Mouse (Mus musculus) 3T3-L1 (cell line): ENCODE measurements around the gene Cnot6.

Experiments
- DNase-seq: peaks from one replicate; pipeline ENCODE4 v3.0.0-alpha.2; 2015; ENCODE audit warnings: low read depth, low spot score

Gene Cnot6

DNA sequence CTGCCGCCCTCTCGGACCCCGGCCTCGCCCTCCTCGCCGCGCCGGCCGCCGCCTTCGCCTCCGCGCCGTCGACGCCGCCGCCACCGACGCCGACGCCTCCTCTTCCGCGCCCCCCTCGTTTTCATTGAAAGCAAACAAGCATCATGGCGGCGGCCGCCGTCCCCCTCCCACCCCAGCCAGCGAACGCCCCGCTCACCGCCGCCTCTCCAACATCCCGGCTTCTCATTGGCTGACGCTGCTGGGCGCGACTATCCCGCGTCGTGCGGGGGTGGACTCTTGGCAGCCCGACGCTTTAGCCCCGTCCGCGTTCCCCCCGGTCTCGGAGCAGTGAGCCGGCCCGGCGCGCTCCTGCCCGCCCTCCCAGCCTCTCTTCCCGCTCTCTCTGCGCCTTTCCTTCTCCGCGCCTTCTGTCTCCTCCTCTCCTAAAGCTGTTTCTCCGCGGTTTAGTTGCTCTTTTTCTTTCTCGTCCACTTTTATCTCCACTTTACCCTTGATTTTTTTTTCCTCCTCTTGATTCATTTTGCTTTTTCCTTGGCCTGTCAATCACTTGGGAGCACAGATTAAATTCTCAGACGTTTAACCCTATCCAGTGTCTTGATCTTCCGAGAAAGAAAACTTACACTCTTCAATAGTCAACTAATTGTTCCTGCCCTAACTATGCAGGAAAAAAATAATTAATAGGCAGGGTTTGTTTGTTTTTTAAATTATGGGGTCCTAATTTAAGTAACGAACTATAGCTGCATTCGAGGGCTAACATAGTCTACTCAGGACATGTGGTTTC lies at the start of gene Cnot6:
Gene Cnot6 (minus strand): TSS at position 169 of the 781 bp plus-strand sequence.
- peak; percentile 95 for DNase-seq

DNA sequence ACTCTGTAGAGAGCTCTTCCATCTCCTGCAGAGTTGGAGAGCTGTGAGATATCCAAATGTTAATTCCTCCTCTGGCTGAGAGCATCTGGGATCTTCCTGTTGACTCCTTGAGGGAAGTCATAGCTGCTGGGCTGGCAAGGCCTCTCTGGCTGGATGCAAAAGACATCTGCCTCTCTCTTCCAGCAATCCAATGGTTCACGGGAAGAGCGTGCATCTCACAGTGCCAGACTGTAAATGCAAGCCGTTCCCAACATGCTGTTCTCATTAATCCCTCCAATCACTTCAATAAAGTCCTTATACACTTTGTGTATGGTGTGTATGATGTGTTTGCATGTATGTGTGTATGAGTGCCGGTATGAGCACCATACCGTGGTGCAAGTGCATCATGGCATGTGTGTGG lies 48.6 kb upstream of the Cnot6 start:
- DNase-seq, result no peak

GRCm38 (mm10) chr11:49758096-49758495 lies 45.6 kb upstream of the Cnot6 start:
- DNase-seq, result peak; percentile 60

- peak; percentile 9 for DNase-seq
Measured at GRCm38 (mm10) chr11:49754958-49755665, 42.6 kb upstream of the Cnot6 start.

DNA sequence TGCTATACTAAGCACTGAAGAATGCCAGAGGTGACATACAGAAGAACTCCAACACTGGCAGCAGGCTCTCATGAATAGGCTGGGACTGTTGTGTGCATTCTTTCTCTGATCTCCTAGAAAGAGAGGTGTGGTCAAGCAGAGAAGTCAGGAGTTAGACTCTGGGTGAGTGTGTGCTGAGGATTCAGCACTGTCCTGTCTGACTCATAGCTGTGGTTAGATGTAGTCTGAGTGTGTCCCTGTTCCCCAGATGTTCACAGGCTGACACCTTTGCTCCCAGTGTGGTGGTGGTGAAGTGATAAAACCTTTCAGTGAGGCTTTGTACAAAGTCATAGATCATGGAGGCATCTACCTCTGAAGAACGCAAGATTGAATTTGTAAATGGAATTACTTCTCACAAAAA lies 34.2 kb upstream of the Cnot6 start:
- peak; percentile 54 for DNase-seq

DNA sequence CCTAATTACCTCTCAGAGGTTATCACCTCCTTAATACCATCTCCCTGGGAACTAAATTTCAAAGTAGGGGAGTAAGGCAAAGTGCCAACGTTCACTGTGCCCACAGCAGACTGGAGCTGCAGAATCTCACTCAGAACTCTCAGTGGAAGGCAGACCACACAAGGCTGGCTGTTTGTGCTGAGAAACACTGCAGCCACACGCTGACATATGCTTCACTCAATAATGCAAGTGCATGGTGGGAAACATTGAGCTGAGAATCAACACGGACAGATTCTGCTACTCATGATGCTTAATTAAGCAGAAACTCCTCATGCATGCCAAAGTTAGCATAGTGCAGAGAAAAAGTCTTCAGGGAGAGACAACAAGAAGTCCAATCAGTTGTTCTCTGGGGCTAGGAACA lies 33.3 kb upstream of the Cnot6 start:
- DNase-seq, result no peak

DNA sequence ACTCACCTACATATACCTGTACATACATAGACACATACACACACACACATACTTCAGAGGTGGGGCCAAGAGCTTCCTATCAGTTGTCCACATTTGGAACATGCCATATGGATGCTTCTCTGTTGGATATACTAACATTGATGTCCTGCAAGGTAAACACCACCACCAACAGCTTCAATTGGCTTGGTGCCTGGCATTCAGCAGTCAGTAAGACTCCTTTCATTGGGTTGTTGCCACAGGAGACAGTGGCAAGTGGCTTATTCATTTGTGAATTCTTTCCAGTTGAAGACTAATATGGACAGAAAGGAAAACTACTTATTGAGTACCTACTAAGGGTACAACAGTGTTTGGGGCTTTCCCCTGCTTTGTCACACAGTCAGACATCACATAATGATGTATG lies 32.5 kb upstream of the Cnot6 start:
- no peak for DNase-seq

DNA sequence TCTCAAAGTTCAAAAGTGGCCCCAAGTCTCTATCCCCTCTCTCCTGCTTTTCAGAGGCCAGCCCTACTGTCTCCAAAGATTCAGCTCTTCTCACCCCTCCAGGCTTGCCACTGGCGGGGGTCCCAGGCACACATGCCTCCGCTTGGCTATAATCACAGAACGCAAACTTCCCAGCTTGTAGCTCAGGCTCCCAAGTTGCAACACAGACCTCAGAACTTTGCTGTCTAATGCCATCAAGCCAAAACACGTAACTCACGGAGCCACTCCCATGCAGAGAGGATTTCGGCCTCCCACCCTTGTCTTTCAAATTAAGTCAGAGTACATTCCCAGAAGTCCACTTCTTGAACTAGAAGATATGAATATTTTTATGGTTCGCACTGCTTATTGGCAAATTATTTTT lies 31.1 kb upstream of the Cnot6 start:
- no peak for DNase-seq

GRCm38 (mm10) chr11:49742248-49742647 lies 29.7 kb upstream of the Cnot6 start:
- DNase-seq, result no peak

GRCm38 (mm10) chr11:49739776-49740175 lies 27.3 kb upstream of the Cnot6 start:
- no peak for DNase-seq

DNA sequence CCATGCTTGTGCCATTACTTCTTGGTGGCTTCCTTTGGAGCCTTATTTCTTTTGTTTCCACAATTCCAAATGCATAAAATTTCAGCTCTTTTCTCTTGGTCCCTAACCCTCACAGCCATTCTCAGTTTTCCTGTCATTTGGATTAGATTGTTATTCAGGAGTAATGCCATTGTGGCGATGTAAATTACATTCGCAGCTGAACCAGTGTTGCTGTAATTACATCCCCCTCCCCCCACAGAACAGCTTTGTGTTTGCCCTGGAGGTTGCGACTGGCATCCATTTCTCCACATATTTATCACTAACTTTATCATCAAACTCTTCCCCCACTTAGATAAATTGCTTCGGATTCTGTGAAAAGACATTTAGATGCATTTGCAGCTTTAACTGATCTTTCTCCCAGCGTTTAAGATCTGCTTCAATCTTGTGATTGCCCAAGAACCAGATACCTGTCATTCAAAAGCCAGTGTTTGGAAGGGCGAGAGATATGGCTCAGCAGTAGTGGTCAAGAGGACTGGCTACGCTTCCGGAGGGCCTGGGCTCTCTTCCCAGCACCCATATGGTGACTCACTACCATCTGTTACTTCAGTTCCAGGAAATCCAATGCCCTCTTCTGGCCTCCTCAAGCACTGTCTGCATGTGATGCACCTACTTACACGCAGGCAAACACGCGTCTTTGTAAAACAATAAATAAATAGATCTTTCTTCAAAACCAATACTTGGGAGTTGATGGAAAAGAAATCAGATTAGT lies 26.3 kb upstream of the Cnot6 start:
- peak; percentile 36 for DNase-seq

DNA sequence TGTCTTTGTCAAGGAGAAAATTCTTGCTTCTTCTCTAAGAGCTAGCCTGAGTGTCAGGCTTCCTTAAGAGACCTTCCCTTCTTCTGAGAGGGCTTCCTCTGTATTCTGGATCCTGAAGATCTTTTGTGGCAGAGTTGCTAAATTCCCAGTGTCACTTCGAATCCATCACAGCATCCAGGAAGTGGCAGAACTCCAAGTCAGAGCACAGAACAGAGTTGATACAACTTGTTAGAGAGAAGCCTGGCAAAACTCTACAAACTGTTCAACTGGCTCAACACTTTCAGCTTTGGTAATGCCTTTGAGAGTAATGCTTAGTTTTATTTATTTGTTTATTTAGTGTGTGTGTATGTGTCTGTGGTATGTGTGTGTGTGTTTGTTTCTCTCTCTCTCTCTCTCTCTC lies 25.1 kb upstream of the Cnot6 start:
- DNase-seq, result peak; percentile 20

DNA sequence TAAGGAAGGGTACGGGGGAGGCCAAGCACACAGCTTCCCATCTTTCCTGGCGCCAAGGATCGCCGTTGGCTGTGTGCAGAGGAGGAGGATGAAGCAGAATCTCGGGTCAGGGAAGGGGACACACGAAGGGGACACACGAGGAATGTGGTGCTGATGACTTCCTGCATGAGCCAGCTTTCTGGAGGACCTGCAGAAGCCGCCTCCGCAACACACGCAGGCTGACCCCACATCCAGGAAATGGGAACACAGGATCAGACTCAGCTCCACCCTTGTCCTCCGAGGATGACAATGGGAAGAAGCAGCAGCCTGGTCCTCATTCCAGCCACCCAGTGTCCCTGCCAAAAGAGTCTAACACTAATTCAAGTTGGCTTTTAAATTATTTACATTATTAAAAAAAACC lies 22.2 kb upstream of the Cnot6 start:
- no peak for DNase-seq

DNA sequence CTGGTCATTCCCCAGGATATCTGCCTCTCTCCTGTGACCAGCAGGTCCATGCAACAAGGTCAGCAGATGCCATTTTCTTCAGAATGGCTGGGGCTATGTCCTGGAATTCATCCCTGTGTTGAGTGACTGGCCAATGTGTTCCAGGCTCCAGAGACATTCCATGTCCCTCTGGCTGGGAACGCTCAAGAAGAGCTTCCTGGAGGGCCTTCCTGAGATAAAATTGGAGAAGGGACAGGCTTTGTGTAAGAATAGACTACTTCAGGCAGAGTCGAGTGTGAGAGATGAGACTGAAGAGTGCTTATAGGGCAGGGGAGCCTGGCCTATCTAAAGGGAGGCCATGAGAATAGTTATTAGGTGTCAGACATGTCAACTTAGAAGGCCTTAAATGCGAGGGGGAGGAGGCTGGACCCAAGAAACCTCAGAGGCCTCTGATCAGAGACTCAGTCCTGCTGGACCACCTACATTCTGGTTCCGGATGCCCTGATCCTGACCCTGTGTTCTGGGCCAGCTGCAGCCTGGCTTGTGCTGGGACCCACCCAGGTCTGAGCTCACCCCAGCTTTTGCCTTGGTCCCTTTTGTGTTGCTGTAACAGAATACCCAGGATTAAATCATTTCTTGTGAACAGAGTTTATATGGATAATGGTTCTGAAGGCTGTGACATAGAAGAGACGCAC lies 17.9 kb upstream of the Cnot6 start:
- DNase-seq, result no peak

DNA sequence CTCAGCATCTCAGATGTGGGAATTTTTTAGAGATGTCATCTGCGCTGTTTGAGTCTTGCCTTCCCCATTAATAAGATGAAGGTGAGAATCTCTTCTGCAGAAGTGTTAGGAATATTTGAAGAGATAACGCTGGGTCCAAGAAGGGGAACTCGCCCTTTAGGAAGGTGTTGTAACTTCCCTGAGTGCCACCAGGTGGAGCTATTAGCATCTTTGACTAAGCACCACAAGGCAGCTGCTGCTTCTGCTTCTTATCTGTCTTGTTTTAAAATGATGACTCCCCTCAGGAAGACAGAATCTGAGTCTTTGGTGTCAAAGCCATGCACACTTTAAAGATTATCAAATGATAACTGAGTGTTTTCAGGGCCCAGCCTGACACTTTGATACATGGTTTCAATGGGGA lies 15.4 kb upstream of the Cnot6 start:
- DNase-seq, result peak; percentile 74

DNA sequence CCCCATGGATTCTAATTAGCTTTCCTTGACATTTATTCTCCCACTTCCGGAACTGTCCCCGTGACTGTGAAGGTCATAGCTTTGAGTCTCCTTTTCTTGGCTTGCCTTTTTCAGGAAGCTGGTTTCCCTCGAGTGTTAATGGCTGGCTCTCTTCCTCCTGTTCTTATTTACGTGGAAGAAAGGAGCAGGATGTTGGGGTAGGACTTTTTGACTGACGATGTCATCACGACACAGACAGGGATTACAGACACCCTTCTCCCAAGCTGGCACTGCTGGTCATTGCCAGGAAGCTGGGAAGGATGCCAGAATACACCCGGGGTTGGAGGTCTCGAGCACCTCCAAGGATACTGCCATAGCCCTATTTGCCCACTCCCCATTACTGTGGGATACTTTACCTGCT lies 14.3 kb upstream of the Cnot6 start:
- DNase-seq, result no peak

- no peak for DNase-seq
Measured at GRCm38 (mm10) chr11:49724676-49725075, 12.2 kb upstream of the Cnot6 start.

DNA sequence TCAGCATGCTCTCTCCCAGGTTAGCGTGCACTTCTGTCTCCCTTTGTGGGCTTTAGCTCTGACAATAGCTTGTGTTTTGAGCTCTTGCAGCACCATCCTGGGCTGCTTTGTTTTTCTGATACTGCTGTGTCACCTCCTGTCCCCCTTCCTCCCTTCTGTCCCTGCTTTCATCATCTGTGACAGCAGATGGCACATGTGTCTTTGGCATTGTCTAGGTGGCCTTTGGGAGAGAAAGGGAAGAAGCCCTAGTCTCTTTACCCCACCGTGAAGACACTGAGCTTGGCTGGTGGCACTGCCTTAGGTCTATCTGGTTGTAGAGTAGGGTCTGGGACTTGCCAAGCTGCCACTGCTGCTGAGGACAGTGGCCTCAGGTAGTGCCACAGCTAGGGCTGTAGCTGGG lies 10.8 kb upstream of the Cnot6 start:
- no peak for DNase-seq

DNA sequence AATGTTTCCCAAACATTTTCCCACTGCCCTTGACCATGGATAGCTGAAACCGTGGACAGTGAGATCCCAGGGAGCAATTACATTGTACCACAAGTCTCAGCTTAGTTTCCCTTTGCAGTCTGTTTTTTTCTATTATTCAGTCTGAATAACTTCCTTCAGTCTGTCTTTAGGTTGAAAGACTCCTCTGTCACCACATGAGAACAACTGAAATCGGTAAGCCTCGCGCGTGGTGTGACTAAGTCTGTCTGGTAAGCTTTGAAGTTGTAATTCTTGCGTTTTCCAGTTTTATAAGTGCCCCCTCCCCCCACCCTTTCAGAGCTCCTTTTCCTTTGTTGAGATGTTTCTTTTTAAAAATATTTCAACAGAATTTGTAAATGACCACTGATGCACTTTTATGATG lies 10.2 kb upstream of the Cnot6 start:
- DNase-seq, result no peak

- no peak for DNase-seq
Measured at GRCm38 (mm10) chr11:49721358-49721757, 8.8 kb upstream of the Cnot6 start.

DNA sequence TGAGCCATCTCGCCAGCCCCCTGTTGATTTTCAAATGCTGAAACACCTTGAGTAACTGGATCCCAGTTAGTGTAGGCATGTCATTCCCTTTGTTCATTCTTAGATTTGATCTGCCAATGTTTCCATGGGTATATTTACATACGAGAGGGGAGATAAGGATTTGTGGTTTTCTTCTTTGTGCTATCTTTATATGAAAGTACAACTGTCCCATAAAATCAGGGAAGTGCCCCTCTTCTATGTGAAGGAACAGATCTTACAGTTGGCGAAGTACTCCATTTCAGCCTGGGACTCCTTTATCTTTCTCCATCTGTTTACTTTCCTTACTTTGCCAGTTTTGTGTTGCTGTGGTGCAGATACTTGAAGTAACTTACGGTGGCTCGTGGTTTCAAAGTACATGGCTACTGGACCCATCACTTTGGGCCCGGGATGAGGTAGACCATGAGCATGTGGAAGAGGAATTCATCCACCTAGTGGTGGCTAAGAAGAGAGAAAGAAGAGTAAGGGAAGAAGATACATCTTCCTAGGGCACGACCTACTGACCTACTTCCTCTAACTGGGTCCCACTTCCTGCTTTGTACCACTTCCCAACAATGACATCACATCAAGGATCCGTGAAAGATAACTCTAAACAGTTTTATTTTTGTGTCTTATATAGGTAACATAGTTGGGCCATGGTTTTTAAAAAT lies 7.1 kb upstream of the Cnot6 start:
- DNase-seq, result no peak
